Mouse (Mus musculus): ENCODE measurements at regions not wholly inside any gene's neighbourhood (a gene's known extent, or its start where the extent isn't known, plus 50 kb on each side); places are given as distances from the start of the nearest gene placed in this dataset.
"Not testable (repeated sequence)": the region's sequence is repeated elsewhere in the genome, so short reads cannot be mapped to it uniquely, and the experiment has no call there.

- TF ChIP-seq POLR2A (IDR thresholded peaks at IDR 0.05; ENCODE audit: low read depth, low read length) = no peak
- Histone ChIP-seq H3K4me1 (ENCODE audit: control insufficient read depth, insufficient read depth, low read length) (peaks cover 2% of the 10 kb centered on the region; the same call in 1 of the 2 replicates), H3K4me3 (ENCODE audit: insufficient read depth, low read depth, low read length) (no peak overlapping the region)
These were observed 158.7 kb upstream of the Olfm3 start for GRCm38 (mm10) chr3:114745131-114745530.

GRCm38 (mm10) chr3:114757313-114757712 lies 146.6 kb upstream of the Olfm3 start:
- TF ChIP-seq POLR2A (IDR thresholded peaks at IDR 0.05; ENCODE audit: low read depth, low read length) = no peak
- TF ChIP-seq CTCF (conservative IDR thresholded peaks at IDR 0.05; ENCODE audit: insufficient read depth, insufficient read length, low read depth, low read length) = no peak
- Histone ChIP-seq H3K4me1 (ENCODE audit: control insufficient read depth, insufficient read depth, low read length) (no peaks in the 10 kb centered on the region), H3K27me3 (replicated peaks; ENCODE audit: control insufficient read depth, insufficient read depth, low read length) (no peaks in the 10 kb centered on the region), H3K27ac (ENCODE audit: insufficient read depth, low read depth, low read length) (no peak overlapping the region), H3K4me3 (ENCODE audit: insufficient read depth, low read depth, low read length) (no peak overlapping the region), H3K36me3 (ENCODE audit: control insufficient read depth, insufficient read depth, low read length) (no peaks in the 10 kb centered on the region)
- WGBS = 71% methylated on average over 4 of the region's 4 CpGs
- DNase-seq = no peak

More at GRCm38 (mm10) chr3:114745131-114745530, 158.7 kb upstream of the Olfm3 start:
- DNase-seq = peak; percentile 75
- no peak overlapping the region for H3K27ac ChIP-seq (ENCODE audit: insufficient read depth, low read depth, low read length)
- H3K27me3 ChIP-seq (replicated peaks; ENCODE audit: control insufficient read depth, insufficient read depth, low read length) = no peaks in the 10 kb centered on the region
- H3K36me3 ChIP-seq (ENCODE audit: control insufficient read depth, insufficient read depth, low read length) = no peaks in the 10 kb centered on the region

- TF ChIP-seq POLR2A (IDR thresholded peaks at IDR 0.05; ENCODE audit: low read depth, low read length) (no peak), CTCF (conservative IDR thresholded peaks at IDR 0.05; ENCODE audit: insufficient read depth, insufficient read length, low read depth, low read length) (no peak)
- no peak overlapping the region for H3K4me3 ChIP-seq (ENCODE audit: insufficient read depth, low read depth, low read length)
- H3K27me3 ChIP-seq (replicated peaks; ENCODE audit: control insufficient read depth, insufficient read depth, low read length) = no peaks in the 10 kb centered on the region
- 83% methylated on average over 3 of the region's 3 CpGs for WGBS
- H3K36me3 ChIP-seq (ENCODE audit: control insufficient read depth, insufficient read depth, low read length) = no peaks in the 10 kb centered on the region
- no peak overlapping the region for H3K27ac ChIP-seq (ENCODE audit: insufficient read depth, low read depth, low read length)
- DNase-seq = no peak
- no peaks in the 10 kb centered on the region for H3K4me1 ChIP-seq (ENCODE audit: control insufficient read depth, insufficient read depth, low read length)
These were observed 145.3 kb upstream of the Olfm3 start for GRCm38 (mm10) chr3:114758592-114758991.

GRCm38 (mm10) chr3:114759290-114760002 lies 144.4 kb upstream of the Olfm3 start:
- Histone ChIP-seq H3K4me1 (ENCODE audit: control insufficient read depth, insufficient read depth, low read length) (no peaks in the 10 kb centered on the region), H3K4me3 (ENCODE audit: insufficient read depth, low read depth, low read length) (no peak overlapping the region), H3K36me3 (ENCODE audit: control insufficient read depth, insufficient read depth, low read length) (no peaks in the 10 kb centered on the region), H3K27ac (ENCODE audit: insufficient read depth, low read depth, low read length) (no peak overlapping the region), H3K27me3 (replicated peaks; ENCODE audit: control insufficient read depth, insufficient read depth, low read length) (no peaks in the 10 kb centered on the region)
- TF ChIP-seq POLR2A (IDR thresholded peaks at IDR 0.05; ENCODE audit: low read depth, low read length) (no peak), CTCF (conservative IDR thresholded peaks at IDR 0.05; ENCODE audit: insufficient read depth, insufficient read length, low read depth, low read length) (no peak)
- DNase-seq = no peak
- WGBS = 37% methylated on average over 1 of the region's 1 CpGs

- not testable (repeated sequence) for H3K36me3 ChIP-seq (ENCODE audit: control insufficient read depth, insufficient read depth, low read length); DNase-seq; H3K4me1 ChIP-seq (ENCODE audit: control insufficient read depth, insufficient read depth, low read length); H3K4me3 ChIP-seq (ENCODE audit: insufficient read depth, low read depth, low read length); H3K27me3 ChIP-seq (replicated peaks; ENCODE audit: control insufficient read depth, insufficient read depth, low read length); H3K27ac ChIP-seq (ENCODE audit: insufficient read depth, low read depth, low read length)
- 83% methylated on average over 8 of the region's 8 CpGs for WGBS
These were observed 141.5 kb upstream of the Olfm3 start for GRCm38 (mm10) chr3:114762373-114762772.

GRCm38 (mm10) chr3:114789082-114789481 lies 114.8 kb upstream of the Olfm3 start:
- 28% methylated on average over 1 of the region's 1 CpGs for WGBS
- Histone ChIP-seq H3K27me3 (replicated peaks; ENCODE audit: control insufficient read depth, insufficient read depth, low read length) (no peaks in the 10 kb centered on the region), H3K36me3 (ENCODE audit: control insufficient read depth, insufficient read depth, low read length) (no peaks in the 10 kb centered on the region), H3K4me1 (ENCODE audit: control insufficient read depth, insufficient read depth, low read length) (no peaks in the 10 kb centered on the region), H3K27ac (ENCODE audit: insufficient read depth, low read depth, low read length) (no peak overlapping the region), H3K4me3 (ENCODE audit: insufficient read depth, low read depth, low read length) (no peak overlapping the region)
- TF ChIP-seq POLR2A (IDR thresholded peaks at IDR 0.05; ENCODE audit: low read depth, low read length) (no peak), CTCF (conservative IDR thresholded peaks at IDR 0.05; ENCODE audit: insufficient read depth, insufficient read length, low read depth, low read length) (no peak)
- DNase-seq = no peak

GRCm38 (mm10) chr3:114790005-114790404 lies 113.9 kb upstream of the Olfm3 start:
- Histone ChIP-seq H3K36me3 (ENCODE audit: control insufficient read depth, insufficient read depth, low read length) (no peaks in the 10 kb centered on the region), H3K4me1 (ENCODE audit: control insufficient read depth, insufficient read depth, low read length) (no peaks in the 10 kb centered on the region), H3K27ac (ENCODE audit: insufficient read depth, low read depth, low read length) (no peak overlapping the region), H3K27me3 (replicated peaks; ENCODE audit: control insufficient read depth, insufficient read depth, low read length) (no peaks in the 10 kb centered on the region), H3K4me3 (ENCODE audit: insufficient read depth, low read depth, low read length) (no peak overlapping the region)
- 73% methylated on average over 2 of the region's 2 CpGs for WGBS
- TF ChIP-seq POLR2A (IDR thresholded peaks at IDR 0.05; ENCODE audit: low read depth, low read length) (no peak), CTCF (conservative IDR thresholded peaks at IDR 0.05; ENCODE audit: insufficient read depth, insufficient read length, low read depth, low read length) (no peak)
- no peak for DNase-seq

Data from kidney, adult 2 months (tissue).